Comparison of ENCODE assay signal across 9 mouse cellular contexts in the genomic region with DNA sequence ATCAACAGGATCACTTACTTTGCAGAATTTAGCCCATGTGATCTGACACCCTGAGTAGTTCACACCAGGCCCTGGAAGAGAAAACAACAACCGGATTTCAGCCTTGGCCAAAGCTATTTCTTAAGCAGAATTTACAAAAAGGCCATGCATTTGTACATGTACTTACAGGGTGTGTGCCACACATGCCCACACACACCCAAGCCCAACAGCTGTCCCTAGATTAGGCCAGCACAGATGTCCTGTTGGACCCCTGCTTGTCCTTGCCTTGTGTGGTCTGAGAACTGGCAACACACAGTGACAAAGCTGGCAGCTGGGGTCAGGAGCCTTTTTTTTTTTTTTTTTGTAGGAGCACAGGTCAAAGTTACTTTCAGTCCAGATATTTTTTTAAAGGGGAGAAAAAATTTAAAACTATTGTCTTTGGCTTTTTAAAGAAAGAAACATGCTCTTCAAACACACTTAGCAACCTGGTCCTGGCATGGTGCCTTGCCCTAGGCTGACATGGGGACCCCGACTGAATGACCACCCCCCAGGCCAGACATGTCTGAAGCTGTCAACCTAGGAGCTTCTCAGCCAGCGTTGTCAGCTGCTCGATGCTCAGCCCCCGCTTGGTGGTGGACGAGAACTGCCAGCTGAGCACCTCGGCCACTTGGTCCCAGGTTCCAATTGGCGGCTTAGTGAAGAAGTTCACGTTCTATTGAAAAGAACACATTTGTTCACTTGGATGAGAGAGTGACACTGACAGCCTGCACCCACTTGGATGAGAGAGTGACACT. TPM values are rescaled to one million over a fixed set of nuclear protein-coding genes. Genes with fewer than 3 reads are reported as not detected.
DNase-seq lines count a peak whose midpoint lies in the region; ATAC-seq and TF ChIP-seq lines count a peak whose summit lies in the region.
"Had no signal": no experiment of that assay in that cellular context is flagged by ENCODE, and none has a peak within 500 bp of the region (broad histone marks: within the 10 kb centered on the region; RNA-seq: fewer than 3 reads in every experiment).

No protein-coding gene starts in this region.

- no peaks in the 10 kb centered on the region for H3K27me3 ChIP-seq in heart, embryonic 16.5 days (ENCODE audit: control insufficient read depth, insufficient read depth, low read length)
- H3K27me3 ChIP-seq in heart, embryonic 11.5 days (ENCODE audit: control insufficient read depth, insufficient read depth, low read length) = no peaks in the 10 kb centered on the region
- H3K27me3 ChIP-seq in G1E (ENCODE audit: insufficient read depth, low read length) = no peaks in the 10 kb centered on the region
- H3K27me3 ChIP-seq in liver, embryonic 14.5 days (ENCODE audit: control insufficient read depth, insufficient read depth, low read length) = no peaks in the 10 kb centered on the region
- H3K27me3 ChIP-seq: liver, embryonic 15.5 days; midbrain, embryonic 12.5 days had no signal

- H3K4me2 ChIP-seq in heart, embryonic 16.5 days (ENCODE audit: low read depth, low read length) = no peak overlapping the region
- H3K4me2 ChIP-seq in heart, embryonic 11.5 days = no peak overlapping the region
- no peak overlapping the region for H3K4me2 ChIP-seq in liver, embryonic 14.5 days (ENCODE audit: low read depth)

- peaks cover 38% of the 10 kb centered on the region for H3K36me3 ChIP-seq in heart, embryonic 16.5 days (ENCODE audit: control insufficient read depth, insufficient read depth)
- peaks cover 3% of the 10 kb centered on the region for H3K36me3 ChIP-seq in heart, embryonic 11.5 days (ENCODE audit: control insufficient read depth, insufficient read depth, low read length)
- peaks cover 93% of the 10 kb centered on the region for H3K36me3 ChIP-seq in G1E (replicated peaks)
- peaks cover 15% of the 10 kb centered on the region for H3K36me3 ChIP-seq in liver, embryonic 14.5 days (replicated peaks; ENCODE audit: control insufficient read depth, insufficient read depth, low read depth)
- H3K36me3 ChIP-seq: midbrain, embryonic 12.5 days had no signal

- intact Hi-C loops in gastrocnemius, adult 2 months (cut with DNase I) = loop anchor here (5.0 kb wide), 2 partner anchors 62 to 283 kb away; a partner anchor contains a TSS

- peak overlapping the region; percentile 50 for H3K9ac ChIP-seq in heart, embryonic 16.5 days (ENCODE audit: low read length)
- H3K9ac ChIP-seq in heart, embryonic 11.5 days (ENCODE audit: low read depth, low read length) = no peak overlapping the region; the same call in 1 of the 2 replicates
- H3K9ac ChIP-seq in liver, embryonic 14.5 days (replicated peaks) = peak overlapping the region; percentile 34; the same call in 1 of the 2 replicates
- H3K9ac ChIP-seq: midbrain, embryonic 12.5 days had no signal

- DNase-seq in gastrocnemius, adult 2 months = no peak
- DNase-seq in gastrocnemius, postnatal 4 days (ENCODE audit: low spot score in 2 of 2) = no peak
- no peak for DNase-seq in G1E (ENCODE audit: low spot score)
- no peak for DNase-seq in liver, embryonic 14.5 days (ENCODE audit: low read depth in 3 of 3, low spot score in 3 of 3)
- DNase-seq in lung, adult 18-20 months = no peak

- peaks cover 30% of the 10 kb centered on the region for H3K4me1 ChIP-seq in heart, embryonic 16.5 days (ENCODE audit: control insufficient read depth, insufficient read depth, low read length)
- peaks cover 23% of the 10 kb centered on the region for H3K4me1 ChIP-seq in heart, embryonic 11.5 days (ENCODE audit: control insufficient read depth, insufficient read depth, low read length)
- peaks cover 82% of the 10 kb centered on the region for H3K4me1 ChIP-seq in G1E (ENCODE audit: insufficient read depth, low read depth, low read length)
- peaks cover 15 to 36% of the 10 kb centered on the region in 2 experiments for H3K4me1 ChIP-seq in liver, embryonic 14.5 days (replicated peaks; ENCODE audit: control insufficient read depth in 2 of 2, insufficient read depth in 2 of 2, low read length in 1 of 2)

- TF ChIP-seq CTCF in gastrocnemius, adult 2 months (IDR thresholded peaks at IDR 0.05) = no peak
- TF ChIP-seq CTCF in G1E (IDR thresholded peaks at IDR 0.05; ENCODE audit: low read depth, low read length) = no peak
- no peak for TF ChIP-seq CTCF in liver, embryonic 14.5 days (IDR thresholded peaks at IDR 0.05; ENCODE audit: low read depth)

- WGBS in heart, embryonic 16.5 days = 62% methylated on average over 9 of the region's 9 CpGs
- WGBS in heart, embryonic 11.5 days (ENCODE audit: insufficient replicate concordance) = 65% methylated on average over 9 of the region's 9 CpGs
- WGBS in liver, embryonic 14.5 days (ENCODE audit: insufficient replicate concordance) = 73% methylated on average over 9 of the region's 9 CpGs

- no peak for ATAC-seq in heart, embryonic 16.5 days (replicated peaks; ENCODE audit: extremely low read depth, insufficient read depth, low FRiP score)
- no peak for ATAC-seq in heart, embryonic 11.5 days (replicated peaks; ENCODE audit: insufficient number of reproducible peaks, low FRiP score, low TSS enrichment)
- no peak for ATAC-seq in G1E (ENCODE audit: extremely low read depth, insufficient number of reproducible peaks, low FRiP score, poor library complexity, severe bottlenecking)
- ATAC-seq in liver, embryonic 14.5 days (ENCODE audit: insufficient read depth) = no peak

- no peaks in the 10 kb centered on the region for H3K9me3 ChIP-seq in heart, embryonic 16.5 days (replicated peaks; ENCODE audit: control insufficient read depth, low read length)
- no peaks in the 10 kb centered on the region for H3K9me3 ChIP-seq in heart, embryonic 11.5 days (replicated peaks; ENCODE audit: control insufficient read depth, low read length)
- H3K9me3 ChIP-seq in G1E (replicated peaks) = no peaks in the 10 kb centered on the region
- H3K9me3 ChIP-seq in liver, embryonic 14.5 days (ENCODE audit: control insufficient read depth, low read length) = no peaks in the 10 kb centered on the region
- H3K9me3 ChIP-seq: liver, embryonic 15.5 days; midbrain, embryonic 12.5 days had no signal

- TF ChIP-seq EP300 in liver, embryonic 14.5 days (IDR thresholded peaks at IDR 0.05; ENCODE audit: low read depth) = no peak

- H3K27ac ChIP-seq in gastrocnemius, adult 2 months = peak overlapping the region; percentile 52
- H3K27ac ChIP-seq in heart, embryonic 16.5 days (ENCODE audit: low read length) = no peak overlapping the region
- H3K27ac ChIP-seq in heart, embryonic 11.5 days (ENCODE audit: low read depth, low read length) = no peak overlapping the region
- no peak overlapping the region for H3K27ac ChIP-seq in liver, embryonic 14.5 days
- H3K27ac ChIP-seq: liver, embryonic 15.5 days; midbrain, embryonic 12.5 days had no signal

- H3K4me3 ChIP-seq in gastrocnemius, adult 2 months = no peak overlapping the region
- H3K4me3 ChIP-seq in heart, embryonic 16.5 days (ENCODE audit: low read length) = no peak overlapping the region
- H3K4me3 ChIP-seq in heart, embryonic 11.5 days (ENCODE audit: low read depth, low read length) = no peak overlapping the region
- 0 out of 2 replicates have a peak overlapping the region, but pooled peaks have one; percentile 13 for H3K4me3 ChIP-seq in G1E (ENCODE audit: low read depth, low read length)
- H3K4me3 ChIP-seq in liver, embryonic 14.5 days (ENCODE audit: insufficient read depth in 1 of 2, low read depth in 2 of 2, low read length in 2 of 2) = no peak overlapping the region
- H3K4me3 ChIP-seq: liver, embryonic 15.5 days; midbrain, embryonic 12.5 days had no signal

RNA-seq across cellular contexts. Expression of a gene that starts 35.2 kb away (rescaled TPM):
- 10 to 100 TPM; 11.7 to 15.8 TPM for total RNA-seq in gastrocnemius, adult 2 months (2021)
- total RNA-seq in gastrocnemius, postnatal 4 days (2021) = 10 to 100 TPM; 35.6 to 41.4 TPM
- polyA plus RNA-seq in heart, embryonic 16.5 days (2015; fragmentation: Nextera tagmentation; extraction: Ambion mirVana) = 10.1 and 15.1 TPM in 2 replicates
- polyA plus RNA-seq in heart, embryonic 11.5 days (2014; fragmentation: Nextera tagmentation; extraction: Ambion mirVana) = 5.6 and 5.9 TPM in 2 replicates
- total RNA-seq in G1E (2014; fragmentation: Nextera tagmentation) (161 and 162 TPM in 2 replicates), G1E (2017) (106 and 112 TPM in 2 replicates)
- polyA plus RNA-seq in G1E (2012) = 157 and 161 TPM in 2 replicates
- polyA plus RNA-seq in liver, embryonic 14.5 days (2012; rRNA removed) = 7.8 and 8.5 TPM in 2 replicates
- 7.2 and 8.6 TPM in 2 replicates for polyA plus RNA-seq in liver, embryonic 14.5 days (2014; fragmentation: Nextera tagmentation; extraction: Ambion mirVana)

RNA-seq across cellular contexts. Expression of a gene that starts 43.8 kb away (rescaled TPM):
- 100 to 1,000 TPM; 139 to 145 TPM for total RNA-seq in gastrocnemius, adult 2 months (2021)
- total RNA-seq in gastrocnemius, postnatal 4 days (2021) = 10 to 100 TPM; 76.1 to 90.4 TPM
- 31.3 and 36.5 TPM in 2 replicates for polyA plus RNA-seq in heart, embryonic 16.5 days (2015; fragmentation: Nextera tagmentation; extraction: Ambion mirVana)
- 26.4 and 32.0 TPM in 2 replicates for polyA plus RNA-seq in heart, embryonic 11.5 days (2014; fragmentation: Nextera tagmentation; extraction: Ambion mirVana)
- total RNA-seq in G1E (2014; fragmentation: Nextera tagmentation) (91.4 and 93.0 TPM in 2 replicates), G1E (2017) (52.2 and 55.9 TPM in 2 replicates)
- 65.8 and 73.5 TPM in 2 replicates for polyA plus RNA-seq in G1E (2012)
- polyA plus RNA-seq in liver, embryonic 14.5 days (2012; rRNA removed) = 10.6 and 12.4 TPM in 2 replicates
- 16.4 and 19.3 TPM in 2 replicates for polyA plus RNA-seq in liver, embryonic 14.5 days (2014; fragmentation: Nextera tagmentation; extraction: Ambion mirVana)

RNA-seq across cellular contexts. Expression of a gene that starts 45.0 kb away (rescaled TPM):
- total RNA-seq in gastrocnemius, adult 2 months (2021) = 10 to 100 TPM; 40.6 to 44.2 TPM
- total RNA-seq in gastrocnemius, postnatal 4 days (2021) = 10 to 100 TPM; 71.5 to 75.1 TPM
- polyA plus RNA-seq in heart, embryonic 16.5 days (2015; fragmentation: Nextera tagmentation; extraction: Ambion mirVana) = 60.4 and 64.9 TPM in 2 replicates
- 45.0 and 49.0 TPM in 2 replicates for polyA plus RNA-seq in heart, embryonic 11.5 days (2014; fragmentation: Nextera tagmentation; extraction: Ambion mirVana)
- total RNA-seq in G1E (2014; fragmentation: Nextera tagmentation) = 81.1 and 87.5 TPM in 2 replicates
- 69.3 and 70.3 TPM in 2 replicates for total RNA-seq in G1E (2017)
- polyA plus RNA-seq in G1E (2012) = 42.1 and 63.5 TPM in 2 replicates
- polyA plus RNA-seq in liver, embryonic 14.5 days (2012; rRNA removed) = 15.0 and 17.7 TPM in 2 replicates
- 27.2 and 27.4 TPM in 2 replicates for polyA plus RNA-seq in liver, embryonic 14.5 days (2014; fragmentation: Nextera tagmentation; extraction: Ambion mirVana)
